Mouse (Mus musculus) liver, adult 2 months (tissue): ENCODE data around the gene Tmem119.

Experiments
- CTCF ChIP-seq: fragments of 200-500 bp; IDR thresholded peaks from 2 replicates; pipeline ENCODE4 v1.5.1; 2011; ENCODE audit warnings: low read depth, low read length, control low read depth
- POLR2A ChIP-seq: fragments of 200-500 bp; IDR thresholded peaks from 2 replicates; pipeline ENCODE4 v1.6.1; 2011; ENCODE audit warnings: low read length, control low read depth; ENCODE audit not compliant: insufficient read depth; ENCODE audit errors: extremely low read depth

DNA sequence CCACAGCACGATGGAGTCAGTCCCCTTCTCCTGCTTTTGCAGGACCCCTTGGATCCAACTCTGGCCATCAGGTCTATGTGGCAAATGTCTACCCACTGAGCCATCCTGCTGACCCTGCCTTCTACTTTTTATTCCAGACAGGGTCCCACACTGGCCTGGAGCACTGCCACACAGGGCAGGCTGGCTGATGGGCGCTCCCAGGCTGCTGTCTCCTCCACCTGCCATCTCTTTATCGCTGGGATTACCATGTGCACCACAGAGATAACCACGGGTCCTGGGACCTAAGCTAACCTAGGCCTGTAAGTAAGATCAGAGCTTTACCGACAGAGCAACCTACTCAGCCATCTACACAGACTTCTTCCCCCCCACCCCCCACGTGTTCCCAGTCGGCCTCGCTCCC is 46.3 kb upstream of the Tmem119 start:
- TF ChIP-seq CTCF: no peak
- TF ChIP-seq POLR2A: no peak
